Mouse (Mus musculus) liver, embryonic 12.5 days (tissue): ENCODE data around the gene Ccdc113. TPM values are rescaled to one million over a fixed set of nuclear protein-coding genes. Genes with fewer than 3 reads are reported as not detected.

Experiments
- ATAC-seq: fragments of 200-750 bp; cut with Nextera tagmentation; 2 replicates; pipeline ENCODE4 v1.8.0; 2017; ENCODE audit warnings: moderate number of reproducible peaks, mild to moderate bottlenecking, moderate library complexity
- H3K27ac ChIP-seq: fragments of 300-500 bp; sonication (generic); 2 replicates; pipeline ENCODE4 v1.5.1; 2016; ENCODE audit warnings: mild to moderate bottlenecking
- H3K27me3 ChIP-seq: fragments of 300-500 bp; sonication (generic); replicated peaks from 2 replicates; pipeline ENCODE4 v1.6.1; 2016; ENCODE audit warnings: mild to moderate bottlenecking, moderate library complexity
- H3K36me3 ChIP-seq: fragments of 300-500 bp; sonication (generic); 2 replicates; pipeline ENCODE4 v1.6.1; 2016; ENCODE audit warnings: mild to moderate bottlenecking, moderate library complexity
- H3K4me1 ChIP-seq: fragments of 300-500 bp; sonication (generic); 2 replicates; pipeline ENCODE4 v1.6.1; 2016
- H3K4me2 ChIP-seq: fragments of 300-500 bp; sonication (generic); 2 replicates; pipeline ENCODE4 v1.6.1; 2016; ENCODE audit warnings: mild to moderate bottlenecking, moderate library complexity
- H3K4me3 ChIP-seq: fragments of 300-500 bp; sonication (generic); 2 replicates; pipeline ENCODE4 v1.5.1; 2016; ENCODE audit warnings: mild to moderate bottlenecking, moderate library complexity
- H3K9ac ChIP-seq: fragments of 300-500 bp; sonication (generic); 2 replicates; pipeline ENCODE4 v1.6.1; 2016; ENCODE audit warnings: mild to moderate bottlenecking, moderate library complexity
- H3K9me3 ChIP-seq: fragments of 300-500 bp; sonication (generic); replicated peaks from 2 replicates; pipeline ENCODE4 v1.6.1; 2016; ENCODE audit warnings: mild to moderate bottlenecking, moderate library complexity
- WGBS: fragments of 180-500 bp; shearing (Covaris S2); methylation state at CpG from one replicate; pipeline ENCODE4 v1.1.7; 2016; ENCODE audit not compliant: insufficient replicate concordance; 5-methylcytosine and 5-hydroxymethylcytosine counted together
- polyA plus RNA-seq: library from polyadenylated mRNA; unstranded; fragments of >200 nt; fragmentation: Nextera tagmentation; extraction: Ambion mirVana; gene quantifications from 2 replicates; pipeline ENCODE4 v1.2.1, GENCODE M21; 2016

The Ccdc113 gene
- polyA plus RNA-seq = not detected in 2 replicates

- H3K9me3 ChIP-seq = no peaks in the 10 kb centered on the region
- H3K9ac ChIP-seq = peak within 1 kb of the TSS; percentile 2; the same call in 1 of the 2 replicates
- H3K27me3 ChIP-seq = peaks cover 21% of the 10 kb centered on the region; the same call in 1 of the 2 replicates
- H3K4me1 ChIP-seq = peaks cover 10% of the 10 kb centered on the region
- 12% methylated on average over 33 of the region's 33 CpGs for WGBS
- peak within 1 kb of the TSS; percentile 37 for H3K4me3 ChIP-seq
- H3K27ac ChIP-seq = no peak within 1 kb of the TSS
- H3K36me3 ChIP-seq = no peaks in the 10 kb centered on the region
- ATAC-seq = peak; percentile 63
- peak within 1 kb of the TSS; percentile 70 for H3K4me2 ChIP-seq
These were observed at the start of gene Ccdc113 for GRCm38 (mm10) chr8:95533584-95534387. Gene Ccdc113 (plus strand): TSS chr8:95534085.

- WGBS = under 1% methylated on average over 49 of the region's 95 CpGs
- Histone ChIP-seq H3K27me3 (no peaks in the 10 kb centered on the region), H3K9ac (peak overlapping the region; percentile 95), H3K4me1 (peaks cover 26% of the 10 kb centered on the region), H3K9me3 (no peaks in the 10 kb centered on the region), H3K36me3 (peaks cover 43% of the 10 kb centered on the region), H3K4me3 (peak overlapping the region; percentile 91), H3K4me2 (peak overlapping the region; percentile 96), H3K27ac (peak overlapping the region; percentile 74)
- ATAC-seq = peak; percentile 36; the same call in 1 of the 2 replicates
These were observed 45.8 kb upstream of the Ccdc113 start for GRCm38 (mm10) chr8:95487800-95488697.

GRCm38 (mm10) chr8:95488698-95489332 is 45.1 kb upstream of the Ccdc113 start:
- no peaks in the 10 kb centered on the region for H3K27me3 ChIP-seq
- peak overlapping the region; percentile 61 for H3K4me2 ChIP-seq
- under 1% methylated on average over 22 of the region's 42 CpGs for WGBS
- peaks cover 36% of the 10 kb centered on the region for H3K36me3 ChIP-seq
- ATAC-seq = peak; percentile 91
- peak overlapping the region; percentile 91 for H3K4me3 ChIP-seq
- peaks cover 26% of the 10 kb centered on the region for H3K4me1 ChIP-seq
- peak overlapping the region; percentile 74; the same call in 1 of the 2 replicates for H3K27ac ChIP-seq
- H3K9me3 ChIP-seq = no peaks in the 10 kb centered on the region
- peak overlapping the region; percentile 90 for H3K9ac ChIP-seq

GRCm38 (mm10) chr8:95490006-95490405 is 43.9 kb upstream of the Ccdc113 start, which contains the start of gene Csnk2a2:
Gene Csnk2a2 (minus strand): TSS chr8:95490039.
- Histone ChIP-seq H3K27me3 (0 out of 2 replicates have a peak, but pooled peaks cover 4% of the 10 kb centered on the region), H3K36me3 (peaks cover 24% of the 10 kb centered on the region), H3K4me2 (peak within 1 kb of the TSS; percentile 61), H3K9me3 (no peaks in the 10 kb centered on the region), H3K9ac (peak within 1 kb of the TSS; percentile 90), H3K4me1 (peaks cover 26% of the 10 kb centered on the region), H3K27ac (no peak within 1 kb of the TSS), H3K4me3 (peak within 1 kb of the TSS; percentile 91)
- 73% methylated on average over 5 of the region's 5 CpGs for WGBS
- ATAC-seq = no peak

- no peaks in the 10 kb centered on the region for H3K9me3 ChIP-seq
- peaks cover 14% of the 10 kb centered on the region for H3K4me1 ChIP-seq
- ATAC-seq = no peak
- H3K27me3 ChIP-seq = peaks cover 12% of the 10 kb centered on the region; the same call in 1 of the 2 replicates
- no peak overlapping the region for H3K4me2 ChIP-seq
- no peak overlapping the region for H3K27ac ChIP-seq
- H3K36me3 ChIP-seq = peaks cover 3% of the 10 kb centered on the region
- no peak overlapping the region for H3K9ac ChIP-seq
- no peak overlapping the region for H3K4me3 ChIP-seq
- 64% methylated on average over 4 of the region's 4 CpGs for WGBS
These were observed 41.8 kb upstream of the Ccdc113 start for GRCm38 (mm10) chr8:95492057-95492456.

GRCm38 (mm10) chr8:95495444-95495843 is 38.4 kb upstream of the Ccdc113 start:
- no peaks in the 10 kb centered on the region for H3K4me1 ChIP-seq
- H3K9ac ChIP-seq = no peak overlapping the region
- H3K4me2 ChIP-seq = no peak overlapping the region
- WGBS = 66% methylated on average over 6 of the region's 6 CpGs
- H3K9me3 ChIP-seq = no peaks in the 10 kb centered on the region
- H3K27me3 ChIP-seq = peaks cover 18% of the 10 kb centered on the region
- no peak overlapping the region for H3K27ac ChIP-seq
- ATAC-seq = no peak
- no peak overlapping the region for H3K4me3 ChIP-seq
- no peaks in the 10 kb centered on the region for H3K36me3 ChIP-seq

GRCm38 (mm10) chr8:95496420-95496819 is 37.5 kb upstream of the Ccdc113 start:
- 41% methylated on average over 3 of the region's 3 CpGs for WGBS
- Histone ChIP-seq H3K4me1 (no peaks in the 10 kb centered on the region), H3K9me3 (no peaks in the 10 kb centered on the region), H3K4me2 (no peak overlapping the region), H3K27ac (no peak overlapping the region), H3K27me3 (peaks cover 18% of the 10 kb centered on the region), H3K36me3 (no peaks in the 10 kb centered on the region), H3K4me3 (no peak overlapping the region), H3K9ac (no peak overlapping the region)
- ATAC-seq = no peak

- Histone ChIP-seq H3K9ac (no peak overlapping the region), H3K9me3 (no peaks in the 10 kb centered on the region), H3K27ac (no peak overlapping the region), H3K27me3 (peaks cover 18% of the 10 kb centered on the region), H3K4me3 (no peak overlapping the region), H3K36me3 (no peaks in the 10 kb centered on the region), H3K4me2 (no peak overlapping the region), H3K4me1 (no peaks in the 10 kb centered on the region)
- no peak for ATAC-seq
- WGBS = 68% methylated on average over 3 of the region's 3 CpGs
These were observed 36.1 kb upstream of the Ccdc113 start for GRCm38 (mm10) chr8:95497821-95498220.

- 61% methylated on average over 4 of the region's 4 CpGs for WGBS
- Histone ChIP-seq H3K4me1 (no peaks in the 10 kb centered on the region), H3K27ac (no peak overlapping the region), H3K4me2 (no peak overlapping the region), H3K27me3 (peaks cover 15% of the 10 kb centered on the region), H3K36me3 (no peaks in the 10 kb centered on the region), H3K9me3 (no peaks in the 10 kb centered on the region), H3K9ac (no peak overlapping the region), H3K4me3 (no peak overlapping the region)
- ATAC-seq = no peak
These were observed 34.4 kb upstream of the Ccdc113 start for GRCm38 (mm10) chr8:95499266-95500064.

- H3K4me2 ChIP-seq = no peak overlapping the region
- H3K27ac ChIP-seq = no peak overlapping the region
- no peaks in the 10 kb centered on the region for H3K9me3 ChIP-seq
- no peaks in the 10 kb centered on the region for H3K4me1 ChIP-seq
- no peaks in the 10 kb centered on the region for H3K36me3 ChIP-seq
- ATAC-seq = no peak
- 86% methylated on average over 5 of the region's 5 CpGs for WGBS
- no peak overlapping the region for H3K4me3 ChIP-seq
- H3K9ac ChIP-seq = no peak overlapping the region
- peaks cover 14% of the 10 kb centered on the region for H3K27me3 ChIP-seq
These were observed 33.4 kb upstream of the Ccdc113 start for GRCm38 (mm10) chr8:95500436-95500835.

- H3K9me3 ChIP-seq = no peaks in the 10 kb centered on the region
- no peak for ATAC-seq
- no peak overlapping the region for H3K4me3 ChIP-seq
- H3K4me1 ChIP-seq = no peaks in the 10 kb centered on the region
- no peak overlapping the region for H3K27ac ChIP-seq
- H3K36me3 ChIP-seq = no peaks in the 10 kb centered on the region
- no peak overlapping the region for H3K4me2 ChIP-seq
- no peak overlapping the region for H3K9ac ChIP-seq
- H3K27me3 ChIP-seq = peaks cover 8% of the 10 kb centered on the region; the same call in 1 of the 2 replicates
- WGBS = 74% methylated on average over 7 of the region's 7 CpGs
These were observed 31.5 kb upstream of the Ccdc113 start for GRCm38 (mm10) chr8:95502431-95502830.
